ENCODE assay signal across 27 mouse cellular contexts in the genomic region with DNA sequence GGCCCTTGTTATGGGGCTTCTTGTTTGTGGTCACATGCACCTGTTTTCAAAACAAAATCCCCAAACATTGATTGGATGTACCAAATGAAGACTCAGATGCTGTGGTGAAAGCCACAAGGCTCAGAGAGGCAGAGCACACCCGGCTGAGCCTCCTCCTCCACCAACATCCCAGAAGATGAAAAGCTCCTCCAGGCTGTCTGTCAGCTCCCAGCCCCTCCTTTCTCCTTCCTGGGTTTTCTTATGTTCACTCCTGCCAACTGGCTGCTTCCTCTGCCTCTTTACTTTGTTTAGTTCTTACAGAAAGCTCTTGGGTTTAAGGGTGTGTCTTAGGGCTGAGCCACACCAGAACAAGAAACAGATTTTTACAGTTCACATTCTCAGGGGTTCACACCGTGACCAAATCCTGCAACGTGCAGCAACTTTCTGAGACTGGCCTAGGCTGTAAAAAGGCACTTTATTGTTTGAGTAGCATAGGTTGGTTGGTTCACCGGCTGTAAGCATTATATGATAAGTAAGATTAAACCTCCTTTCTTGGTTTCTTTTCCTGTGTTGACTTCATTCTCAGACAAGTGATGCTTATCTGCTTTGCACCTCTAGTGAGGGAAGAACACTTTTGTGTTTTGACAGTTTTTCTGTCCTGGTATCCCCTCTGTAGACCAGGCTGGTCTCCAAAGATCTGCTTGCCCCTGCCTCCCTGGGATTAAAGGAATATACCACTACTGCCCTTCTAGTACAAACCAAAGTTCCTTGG. TPM values are rescaled to one million over a fixed set of nuclear protein-coding genes. Genes with fewer than 3 reads are reported as not detected.
DNase-seq lines count a peak whose midpoint lies in the region; ATAC-seq and TF ChIP-seq lines count a peak whose summit lies in the region.
"Had no signal": no experiment of that assay in that cellular context is flagged by ENCODE, and none has a peak within 500 bp of the region (broad histone marks: within the 10 kb centered on the region; RNA-seq: fewer than 3 reads in every experiment).

No protein-coding gene starts in this region.

- intact Hi-C loops in gastrocnemius, postnatal 14 days (cut with DNase I; ENCODE audit: low total_unique reads): no loop called here

- H3K27ac ChIP-seq in thymus, adult 2 months (ENCODE audit: control insufficient read depth, insufficient read depth, low read length): peak overlapping the region; percentile 46
- H3K27ac ChIP-seq: embryonic facial prominence, embryonic 13.5 days; forebrain, embryonic 12.5 days; hindbrain, embryonic 14.5 days; kidney, embryonic 15.5 days; liver, embryonic 15.5 days; lung, embryonic 15.5 days; midbrain, embryonic 12.5 days; stomach, embryonic 15.5 days had no signal

- ATAC-seq in activated CD4-positive, CD25-positive, alpha-beta regulatory T cell, adult 4 months: peak; percentile 73
- ATAC-seq: forebrain, postnatal 0 days had no signal

- no peak for TF ChIP-seq POLR2A in thymus, adult 2 months (IDR thresholded peaks at IDR 0.05; ENCODE audit: control insufficient read depth, extremely low read depth, insufficient read depth, low read length, poor library complexity)

- no peak overlapping the region for H3K4me3 ChIP-seq in thymus, adult 2 months (ENCODE audit: control insufficient read depth, insufficient read depth, low read length)
- H3K4me3 ChIP-seq: embryonic facial prominence, embryonic 13.5 days; forebrain, embryonic 12.5 days; kidney, embryonic 15.5 days; liver, embryonic 15.5 days; lung, embryonic 15.5 days; midbrain, embryonic 12.5 days; stomach, embryonic 15.5 days had no signal

- TF ChIP-seq CTCF in thymus, adult 2 months (IDR thresholded peaks at IDR 0.05; ENCODE audit: borderline replicate concordance, control insufficient read depth, extremely low read depth, insufficient read depth, low read length, poor library complexity): no peak

- peaks cover 13% of the 10 kb centered on the region for H3K4me1 ChIP-seq in thymus, adult 2 months (replicated peaks; ENCODE audit: control insufficient read depth, insufficient read depth, low read length)
- H3K4me1 ChIP-seq: forebrain, embryonic 12.5 days; kidney, embryonic 15.5 days; liver, embryonic 15.5 days; lung, embryonic 15.5 days; midbrain, embryonic 12.5 days; stomach, embryonic 15.5 days had no signal

- DNase-seq in gastrocnemius, adult 18-20 months (ENCODE audit: low spot score): peak; percentile 15
- DNase-seq in gastrocnemius, postnatal 14 days: no peak
- no peak for DNase-seq in thymus, adult 2 months
- DNase-seq in thymus, postnatal 4 days: no peak
- DNase-seq in naive thymus-derived CD4-positive, alpha-beta T cell, adult 2 months (ENCODE audit: low read depth): peak; percentile 43
- no peak for DNase-seq in cerebellum, adult 11 months
- DNase-seq in thymus, adult 18-20 months: no peak
- DNase-seq: adrenal gland, postnatal 10 days; cerebellum, adult 9-11 months; embryo, embryonic 11 days; forebrain, postnatal 0 days; gastrocnemius, postnatal 10 days; kidney, adult 18-20 months; kidney, postnatal 25 days; liver; right cerebral cortex, postnatal 14 days had no signal

- peaks cover 12% of the 10 kb centered on the region for H3K36me3 ChIP-seq in thymus, adult 2 months (ENCODE audit: control insufficient read depth, insufficient read depth, low read length)

- H3K27me3 ChIP-seq in thymus, adult 2 months (ENCODE audit: control insufficient read depth, insufficient read depth, low read length): no peaks in the 10 kb centered on the region
- H3K27me3 ChIP-seq: embryonic facial prominence, embryonic 13.5 days; forebrain, embryonic 12.5 days; kidney, embryonic 15.5 days; liver, embryonic 15.5 days; lung, embryonic 15.5 days; midbrain, embryonic 12.5 days; stomach, embryonic 15.5 days had no signal

- WGBS in thymus, adult 2 months: 4% methylated on average over 4 of the region's 4 CpGs

RNA-seq across cellular contexts. Expression of a gene that starts 14.5 kb away (rescaled TPM):
- 100 to 1,000 TPM in 1 of 2 experiments, 10 to 100 TPM in 1; 91.4 to 110 TPM for total RNA-seq in gastrocnemius, adult 18-20 months (2021)
- total RNA-seq in gastrocnemius, postnatal 14 days (2021): 10 to 100 TPM; 73.9 to 78.5 TPM
- 34.1 and 45.3 TPM in 2 replicates for polyA plus RNA-seq in thymus, adult 2 months (2012; rRNA removed)
- 100 to 1,000 TPM; 244 to 264 TPM for polyA plus RNA-seq in activated CD4-positive, CD25-positive, alpha-beta regulatory T cell, adult 4 months (2017; shearing (Covaris generic))

RNA-seq across cellular contexts. Expression of a gene that starts 21.3 kb away (rescaled TPM):
- total RNA-seq in gastrocnemius, adult 18-20 months (2021): 1 to 10 TPM in 1 of 2 experiments, under 1 TPM in 1; 0.91 to 1.0 TPM
- 1 to 10 TPM; 1.1 to 1.4 TPM for total RNA-seq in gastrocnemius, postnatal 14 days (2021)
- 2.4 and 2.8 TPM in 2 replicates for polyA plus RNA-seq in thymus, adult 2 months (2012; rRNA removed)
- polyA plus RNA-seq in activated CD4-positive, CD25-positive, alpha-beta regulatory T cell, adult 4 months (2017; shearing (Covaris generic)): 1 to 10 TPM; 1.4 to 1.8 TPM
- total RNA-seq: granulocyte monocyte progenitor cell, adult 5-6 weeks had no signal

RNA-seq across cellular contexts. Expression of a gene that starts 37.1 kb away (rescaled TPM):
- total RNA-seq in gastrocnemius, adult 18-20 months (2021): 1 to 10 TPM; 1.6 to 2.1 TPM
- 1 to 10 TPM; 1.3 TPM for total RNA-seq in gastrocnemius, postnatal 14 days (2021)
- polyA plus RNA-seq in thymus, adult 2 months (2012; rRNA removed): 4.0 and 4.5 TPM in 2 replicates
- polyA plus RNA-seq in activated CD4-positive, CD25-positive, alpha-beta regulatory T cell, adult 4 months (2017; shearing (Covaris generic)): 1 to 10 TPM; 3.9 to 4.1 TPM

RNA-seq across cellular contexts. Expression of a gene that starts 44.8 kb away (rescaled TPM):
- under 1 TPM in 1 of 2 experiments, not detected in 1; 0.09 TPM for total RNA-seq in gastrocnemius, adult 18-20 months (2021)
- total RNA-seq in gastrocnemius, postnatal 14 days (2021): 1 to 10 TPM; 1.6 to 1.7 TPM
- polyA plus RNA-seq in thymus, adult 2 months (2012; rRNA removed): 0.75 and 0.83 TPM in 2 replicates
- polyA plus RNA-seq in activated CD4-positive, CD25-positive, alpha-beta regulatory T cell, adult 4 months (2017; shearing (Covaris generic)): not detected
- total RNA-seq: granulocyte monocyte progenitor cell, adult 5-6 weeks; hematopoietic stem cell, adult 5-6 weeks had no signal

RNA-seq across cellular contexts. Expression of a gene that starts 56.1 kb away (rescaled TPM):
- 100 to 1,000 TPM; 135 TPM for total RNA-seq in gastrocnemius, adult 18-20 months (2021)
- 100 to 1,000 TPM; 100 to 107 TPM for total RNA-seq in gastrocnemius, postnatal 14 days (2021)
- 54.5 and 63.7 TPM in 2 replicates for polyA plus RNA-seq in thymus, adult 2 months (2012; rRNA removed)
- polyA plus RNA-seq in activated CD4-positive, CD25-positive, alpha-beta regulatory T cell, adult 4 months (2017; shearing (Covaris generic)): 100 to 1,000 TPM; 142 to 152 TPM

Comparison
In these comparisons a context has a peak if more than half of its experiments do, and no peak if none do; other contexts are left out.
1. DNase-seq: peak in gastrocnemius, adult 18-20 months (single experiment) and naive thymus-derived CD4-positive, alpha-beta T cell, adult 2 months (single experiment); none in gastrocnemius, postnatal 14 days (single experiment), thymus, adult 2 months (single experiment), thymus, postnatal 4 days (single experiment), cerebellum, adult 11 months (single experiment) and thymus, adult 18-20 months (0 of 2).